Mouse (Mus musculus) liver, embryonic 15.5 days (tissue): ENCODE results near the gene Arv1. TPM values are rescaled to one million over a fixed set of nuclear protein-coding genes. Genes with fewer than 3 reads are reported as not detected.

Experiments
- ATAC-seq: fragments of 200-750 bp; cut with Nextera tagmentation; 2 replicates; pipeline ENCODE4 v1.8.0; 2017; ENCODE audit warnings: moderate number of reproducible peaks, mild to moderate bottlenecking, moderate library complexity; ENCODE audit not compliant: insufficient read depth
- H3K27ac ChIP-seq: fragments of 300-500 bp; sonication (generic); replicated peaks from 2 replicates; pipeline ENCODE4 v1.5.1; 2015; ENCODE audit warnings: mild to moderate bottlenecking, inconsistent platforms
- H3K27me3 ChIP-seq: fragments of 300-500 bp; sonication (generic); 2 replicates; pipeline ENCODE4 v1.6.1; 2015; ENCODE audit warnings: mild to moderate bottlenecking, inconsistent platforms
- H3K36me3 ChIP-seq: fragments of 300-500 bp; sonication (generic); replicated peaks from 2 replicates; pipeline ENCODE4 v1.6.1; 2015; ENCODE audit warnings: moderate library complexity, mild to moderate bottlenecking, inconsistent platforms
- H3K4me1 ChIP-seq: fragments of 300-500 bp; sonication (generic); replicated peaks from 2 replicates; pipeline ENCODE4 v1.6.1; 2015; ENCODE audit warnings: inconsistent platforms
- H3K4me2 ChIP-seq: fragments of 300-500 bp; sonication (generic); 2 replicates; pipeline ENCODE4 v1.6.1; 2015; ENCODE audit warnings: moderate library complexity, mild to moderate bottlenecking, inconsistent platforms
- H3K4me3 ChIP-seq: fragments of 300-500 bp; sonication (generic); replicated peaks from 2 replicates; pipeline ENCODE4 v1.5.1; 2015; ENCODE audit warnings: mild to moderate bottlenecking, inconsistent platforms
- H3K9ac ChIP-seq: fragments of 300-500 bp; sonication (generic); 2 replicates; pipeline ENCODE4 v1.6.1; 2015; ENCODE audit warnings: moderate library complexity, mild to moderate bottlenecking, inconsistent platforms
- H3K9me3 ChIP-seq: fragments of 300-500 bp; sonication (generic); replicated peaks from 2 replicates; pipeline ENCODE4 v1.6.1; 2016; ENCODE audit warnings: inconsistent platforms
- WGBS: fragments of 180-500 bp; shearing (Covaris S2); methylation state at CpG from one replicate; pipeline ENCODE4 v1.1.7; 2015; ENCODE audit warnings: mixed read lengths; ENCODE audit not compliant: insufficient replicate concordance; 5-methylcytosine and 5-hydroxymethylcytosine counted together
- polyA plus RNA-seq: library from polyadenylated mRNA; unstranded; fragments of >200 nt; fragmentation: Nextera tagmentation; extraction: Ambion mirVana; gene quantifications from 2 replicates; pipeline ENCODE4 v1.2.1, GENCODE M21; 2015

The Arv1 gene
- polyA plus RNA-seq, 1 experiment from 2014 or later = 4.9 TPM

GRCm38 (mm10) chr8:124756153-124756552 lies 34.2 kb downstream of the Arv1 start:
- Histone ChIP-seq H3K4me1 (peaks cover 29% of the 10 kb centered on the region), H3K27me3 (peaks cover 41% of the 10 kb centered on the region), H3K9me3 (no peaks in the 10 kb centered on the region), H3K4me2 (no peak overlapping the region), H3K9ac (no peak overlapping the region), H3K27ac (no peak overlapping the region), H3K36me3 (no peaks in the 10 kb centered on the region), H3K4me3 (no peak overlapping the region)
- ATAC-seq = no peak
- 16% methylated on average over 2 of the region's 2 CpGs for WGBS

- Histone ChIP-seq H3K9me3 (no peaks in the 10 kb centered on the region), H3K27me3 (peaks cover 37% of the 10 kb centered on the region), H3K4me1 (peaks cover 28% of the 10 kb centered on the region), H3K9ac (no peak overlapping the region), H3K4me2 (no peak overlapping the region), H3K27ac (no peak overlapping the region), H3K4me3 (no peak overlapping the region), H3K36me3 (no peaks in the 10 kb centered on the region)
- WGBS = 55% methylated on average over 5 of the region's 5 CpGs
- ATAC-seq = no peak
These were observed 34.7 kb downstream of the Arv1 start for GRCm38 (mm10) chr8:124756601-124757000.

GRCm38 (mm10) chr8:124758544-124758943 lies 36.6 kb downstream of the Arv1 start:
- H3K4me3 ChIP-seq = no peak overlapping the region
- no peaks in the 10 kb centered on the region for H3K36me3 ChIP-seq
- no peak overlapping the region for H3K27ac ChIP-seq
- no peaks in the 10 kb centered on the region for H3K9me3 ChIP-seq
- H3K27me3 ChIP-seq = peaks cover 17% of the 10 kb centered on the region
- no peak overlapping the region for H3K4me2 ChIP-seq
- H3K4me1 ChIP-seq = peaks cover 11% of the 10 kb centered on the region
- WGBS = 27% methylated on average over 3 of the region's 3 CpGs
- no peak overlapping the region for H3K9ac ChIP-seq
- no peak for ATAC-seq

DNA sequence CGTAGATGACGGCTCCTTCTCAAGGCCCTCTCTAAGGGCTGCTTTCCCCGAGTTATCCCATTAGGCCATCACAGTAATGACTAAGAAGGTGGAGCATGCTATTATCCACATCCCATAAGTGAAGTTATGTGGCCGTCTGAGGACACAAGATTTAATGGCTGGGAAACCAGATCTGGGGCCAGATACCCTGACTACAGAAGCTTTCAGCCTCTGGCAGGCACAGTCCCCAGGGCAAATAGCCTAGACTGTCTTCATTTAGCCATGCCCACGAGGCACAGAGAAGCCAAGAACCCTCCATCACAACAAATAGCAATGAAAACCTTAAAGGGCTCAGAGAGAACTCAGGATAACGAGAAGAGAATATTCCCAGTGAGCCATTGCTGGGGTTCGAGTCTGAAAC lies 41.1 kb downstream of the Arv1 start:
- H3K27me3 ChIP-seq = no peaks in the 10 kb centered on the region
- 59% methylated on average over 7 of the region's 7 CpGs for WGBS
- H3K4me2 ChIP-seq = no peak overlapping the region
- no peak for ATAC-seq
- no peaks in the 10 kb centered on the region for H3K4me1 ChIP-seq
- no peaks in the 10 kb centered on the region for H3K36me3 ChIP-seq
- H3K9ac ChIP-seq = no peak overlapping the region
- H3K27ac ChIP-seq = no peak overlapping the region
- no peaks in the 10 kb centered on the region for H3K9me3 ChIP-seq
- H3K4me3 ChIP-seq = no peak overlapping the region

DNA sequence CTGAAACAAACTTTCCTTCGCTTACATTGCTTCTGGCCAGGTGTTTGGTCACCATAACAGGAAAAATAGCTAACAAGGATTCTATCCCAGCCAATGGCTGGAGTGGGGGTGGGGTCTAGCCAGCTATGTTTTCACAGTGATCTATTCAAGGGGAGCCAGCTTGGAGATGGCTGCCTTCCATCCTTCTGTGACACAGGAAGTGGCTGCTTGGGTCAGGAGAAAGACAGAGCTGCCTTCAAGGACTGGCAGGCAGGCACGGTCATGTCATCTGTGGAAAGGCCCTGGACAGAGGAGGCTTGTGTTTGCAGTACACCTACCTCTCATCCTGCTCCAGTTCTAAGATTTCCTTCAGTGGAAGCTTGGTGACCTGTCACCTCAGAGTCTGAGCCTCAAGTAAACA lies 50.5 kb downstream of the Arv1 start:
- Histone ChIP-seq H3K27me3 (no peaks in the 10 kb centered on the region), H3K4me2 (no peak overlapping the region), H3K36me3 (no peaks in the 10 kb centered on the region), H3K9ac (no peak overlapping the region), H3K4me1 (no peaks in the 10 kb centered on the region), H3K27ac (no peak overlapping the region), H3K4me3 (no peak overlapping the region), H3K9me3 (no peaks in the 10 kb centered on the region)
- WGBS = 56% methylated on average over 2 of the region's 2 CpGs
- no peak for ATAC-seq

GRCm38 (mm10) chr8:124775695-124776094 lies 53.8 kb downstream of the Arv1 start:
- H3K36me3 ChIP-seq = no peaks in the 10 kb centered on the region
- WGBS = 16% methylated on average over 16 of the region's 16 CpGs
- no peaks in the 10 kb centered on the region for H3K9me3 ChIP-seq
- H3K27ac ChIP-seq = no peak overlapping the region
- no peaks in the 10 kb centered on the region for H3K4me1 ChIP-seq
- no peak overlapping the region for H3K9ac ChIP-seq
- peak overlapping the region; percentile 14; the same call in 1 of the 2 replicates for H3K4me2 ChIP-seq
- H3K4me3 ChIP-seq = no peak overlapping the region
- H3K27me3 ChIP-seq = no peaks in the 10 kb centered on the region
- ATAC-seq = no peak

DNA sequence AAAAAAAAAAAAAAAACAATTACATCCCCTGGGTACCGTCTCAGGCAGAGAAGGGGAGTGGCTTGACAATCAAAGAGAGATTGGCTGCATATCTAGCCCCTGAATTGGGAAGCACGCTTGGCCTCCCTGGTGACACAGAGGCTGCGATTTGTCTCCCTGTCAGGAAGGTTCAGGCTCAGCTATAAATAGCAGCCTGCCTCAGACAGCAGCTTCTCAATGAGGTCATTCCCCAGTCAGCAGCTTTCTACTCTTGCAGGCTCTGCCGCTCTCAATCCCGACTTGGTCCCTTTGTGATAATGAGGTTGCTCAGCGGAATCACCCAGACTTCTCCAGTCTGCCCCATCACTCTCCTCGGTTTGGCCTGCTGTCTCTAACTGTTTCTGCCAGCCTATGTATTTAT lies 58.3 kb downstream of the Arv1 start:
- H3K36me3 ChIP-seq = no peaks in the 10 kb centered on the region
- 17% methylated on average over 7 of the region's 7 CpGs for WGBS
- no peak for ATAC-seq
- no peak overlapping the region for H3K4me2 ChIP-seq
- H3K9ac ChIP-seq = no peak overlapping the region
- H3K4me3 ChIP-seq = no peak overlapping the region
- H3K9me3 ChIP-seq = no peaks in the 10 kb centered on the region
- no peaks in the 10 kb centered on the region for H3K4me1 ChIP-seq
- H3K27ac ChIP-seq = no peak overlapping the region
- H3K27me3 ChIP-seq = no peaks in the 10 kb centered on the region

DNA sequence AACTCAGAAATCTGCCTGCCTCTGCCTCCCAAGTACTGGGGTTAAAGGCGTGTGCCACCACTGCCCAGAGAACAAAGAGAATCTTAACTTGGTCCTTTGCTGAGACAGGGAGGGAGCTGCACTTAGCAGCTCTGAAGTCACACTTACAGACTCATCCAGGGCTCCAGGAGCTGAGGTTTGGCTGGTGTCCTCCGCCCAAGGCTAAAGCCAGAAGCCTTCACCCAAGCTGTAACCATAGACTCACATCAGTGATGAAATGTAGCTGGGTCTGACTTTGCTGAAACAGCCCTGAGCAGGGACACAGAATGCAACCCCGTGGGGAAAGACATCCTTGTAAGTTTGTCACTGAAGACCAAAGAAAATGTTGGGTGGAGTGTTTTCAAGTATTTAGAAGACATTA lies 60.5 kb downstream of the Arv1 start:
- ATAC-seq = no peak
- H3K4me2 ChIP-seq = no peak overlapping the region
- no peak overlapping the region for H3K4me3 ChIP-seq
- no peak overlapping the region for H3K27ac ChIP-seq
- H3K9ac ChIP-seq = no peak overlapping the region
- WGBS = 42% methylated on average over 3 of the region's 3 CpGs
- no peaks in the 10 kb centered on the region for H3K36me3 ChIP-seq
- no peaks in the 10 kb centered on the region for H3K9me3 ChIP-seq
- no peaks in the 10 kb centered on the region for H3K4me1 ChIP-seq
- H3K27me3 ChIP-seq = peaks cover 10% of the 10 kb centered on the region

DNA sequence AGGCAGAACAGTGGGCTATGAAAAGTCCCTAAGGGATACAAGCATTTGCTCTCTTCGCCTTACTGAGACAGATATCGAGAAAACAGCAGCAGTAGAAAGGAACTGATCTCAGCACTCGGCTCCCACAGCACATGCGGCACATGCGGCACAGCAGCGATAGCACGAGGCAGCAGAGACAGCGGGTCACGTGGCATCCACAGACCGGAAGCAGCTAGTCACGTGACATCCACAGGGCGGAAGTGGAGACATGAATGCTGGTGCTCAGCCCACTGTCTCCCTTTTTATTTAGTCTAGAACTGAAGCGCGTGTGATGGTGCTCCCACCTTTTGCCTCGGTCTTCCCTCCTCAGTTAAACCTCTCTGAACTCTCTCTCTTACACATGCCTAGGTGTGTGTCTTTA lies 61.3 kb downstream of the Arv1 start:
- H3K36me3 ChIP-seq = no peaks in the 10 kb centered on the region
- ATAC-seq = no peak
- H3K27me3 ChIP-seq = peaks cover 16% of the 10 kb centered on the region
- 74% methylated on average over 15 of the region's 15 CpGs for WGBS
- no peak overlapping the region for H3K4me2 ChIP-seq
- no peak overlapping the region for H3K9ac ChIP-seq
- H3K9me3 ChIP-seq = no peaks in the 10 kb centered on the region
- no peak overlapping the region for H3K27ac ChIP-seq
- no peaks in the 10 kb centered on the region for H3K4me1 ChIP-seq
- no peak overlapping the region for H3K4me3 ChIP-seq

Other genes with a start within 250 kb of the Arv1 start
- 16.2 and 16.5 TPM in 2 replicates for gene Cog2, start 201.4 kb upstream of the Arv1 start, polyA plus RNA-seq
- 183 and 228 TPM in 2 replicates for gene Agt, start 152.4 kb upstream of the Arv1 start, polyA plus RNA-seq
- gene Capn9, start 146.0 kb upstream of the Arv1 start, polyA plus RNA-seq = 0.03 TPM in 1 of 2 replicates, not detected in the other
- gene 2310022B05Rik, start 58.8 kb upstream of the Arv1 start, polyA plus RNA-seq = 5.5 and 6.5 TPM in 2 replicates
- 18.3 and 18.4 TPM in 2 replicates for gene Ttc13, start 156 bp upstream of the Arv1 start, polyA plus RNA-seq
- 2.7 and 3.1 TPM in 2 replicates for gene Fam89a, start 29.7 kb downstream of the Arv1 start, polyA plus RNA-seq
- 0.01 and 0.02 TPM in 2 replicates for gene Trim67, start 71.0 kb downstream of the Arv1 start, polyA plus RNA-seq
- 35.6 and 42.2 TPM in 2 replicates for gene Gnpat, start 140.9 kb downstream of the Arv1 start, polyA plus RNA-seq
- gene 2810004N23Rik, start 141.0 kb downstream of the Arv1 start, polyA plus RNA-seq = 15.9 and 17.3 TPM in 2 replicates
- 3.7 and 3.8 TPM in 2 replicates for gene Exoc8, start 175.6 kb downstream of the Arv1 start, polyA plus RNA-seq
- 6.1 and 6.4 TPM in 2 replicates for gene Sprtn, start 175.7 kb downstream of the Arv1 start, polyA plus RNA-seq
- gene Egln1, start 227.2 kb downstream of the Arv1 start, polyA plus RNA-seq = 3.5 and 4.5 TPM in 2 replicates